Mouse (Mus musculus): ENCODE data around the gene Gm853.

DNA sequence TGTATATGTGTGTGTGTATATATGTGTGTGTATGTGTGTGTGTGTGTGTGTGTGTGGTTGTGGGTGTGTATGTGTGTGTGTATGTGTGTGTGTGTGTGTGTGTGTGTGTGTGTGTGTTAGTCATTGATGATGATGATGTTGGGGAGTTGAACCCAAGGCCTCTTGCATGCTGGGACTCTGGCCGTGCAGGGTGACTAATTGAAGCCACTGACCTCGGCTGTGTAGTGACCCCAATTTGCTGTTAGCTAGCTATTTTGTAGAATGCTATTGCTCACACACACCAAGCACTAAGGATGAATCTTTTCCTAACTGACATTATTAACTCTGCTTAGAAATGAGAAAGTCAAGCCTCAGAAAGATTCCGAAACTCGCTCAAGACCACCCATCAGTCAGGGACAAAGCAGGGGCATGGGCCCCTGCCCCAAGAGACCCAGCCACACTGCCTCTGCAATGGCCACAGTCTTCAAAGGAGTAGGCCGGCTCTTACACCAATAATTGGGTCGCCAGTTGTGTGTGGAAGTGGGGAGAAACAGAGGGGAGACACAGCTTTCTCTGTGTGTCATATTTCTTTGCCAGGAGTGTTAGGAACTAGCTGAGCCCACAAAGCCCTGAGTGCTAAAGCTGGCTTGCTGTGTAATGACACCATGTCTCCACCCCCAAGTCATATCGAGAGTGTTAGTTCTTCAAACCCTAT is 41.1 kb downstream of the Gm853 start:
- TF ChIP-seq CTCF (IDR thresholded peaks at IDR 0.05): no peak
- no peak for TF ChIP-seq EP300 (IDR thresholded peaks at IDR 0.05)

Data from lung, postnatal 0 days (tissue).